Mouse (Mus musculus): ENCODE data around the gene Gm20431.
A peak's percentile ranks its signal among the peaks of the same experiment; 100 is the strongest.
"Not testable (repeated sequence)": the region's sequence is repeated elsewhere in the genome, so short reads cannot be mapped to it uniquely, and the experiment has no call there.

The Gm20431 gene

DNA sequence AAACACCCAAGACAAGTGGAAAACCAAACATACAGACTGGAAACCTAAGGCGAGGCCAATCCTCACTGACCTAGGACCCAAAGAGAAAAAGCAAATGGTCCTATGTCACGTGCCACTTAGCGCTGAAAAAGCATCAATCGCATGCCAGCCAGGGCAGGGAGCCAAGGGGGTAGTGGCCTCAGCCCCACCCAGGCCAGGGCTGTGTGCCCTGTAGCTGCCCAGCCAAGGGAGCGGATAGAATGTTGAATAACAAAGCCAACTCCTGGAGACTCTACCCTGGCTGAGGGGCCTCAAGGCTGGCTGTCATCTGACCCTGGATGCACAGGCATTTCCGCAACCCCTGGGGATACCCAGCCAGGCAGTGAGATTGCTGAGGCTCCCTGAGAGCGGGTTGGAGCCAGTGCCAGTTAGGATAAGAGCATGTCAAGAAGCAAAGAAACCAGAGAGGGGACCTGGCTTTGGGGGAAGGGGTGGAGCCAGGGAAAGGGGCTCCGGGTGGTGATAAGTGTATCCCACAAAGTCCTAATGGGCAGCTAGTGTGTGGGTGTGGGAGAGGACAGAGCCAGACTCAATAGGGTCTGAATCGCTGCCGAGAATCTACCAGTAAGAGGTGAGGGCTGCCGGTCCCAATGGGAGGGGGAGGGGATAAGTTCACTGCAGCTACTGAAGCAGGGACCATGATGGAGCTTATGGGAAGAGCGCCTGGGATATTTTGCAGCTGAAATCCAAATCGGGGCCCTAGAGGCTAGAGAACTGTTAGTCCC lies 1.3 kb downstream of the Gm20431 start:
- no peak for DNase-seq (ENCODE audit: low read depth, low spot score)

DNA sequence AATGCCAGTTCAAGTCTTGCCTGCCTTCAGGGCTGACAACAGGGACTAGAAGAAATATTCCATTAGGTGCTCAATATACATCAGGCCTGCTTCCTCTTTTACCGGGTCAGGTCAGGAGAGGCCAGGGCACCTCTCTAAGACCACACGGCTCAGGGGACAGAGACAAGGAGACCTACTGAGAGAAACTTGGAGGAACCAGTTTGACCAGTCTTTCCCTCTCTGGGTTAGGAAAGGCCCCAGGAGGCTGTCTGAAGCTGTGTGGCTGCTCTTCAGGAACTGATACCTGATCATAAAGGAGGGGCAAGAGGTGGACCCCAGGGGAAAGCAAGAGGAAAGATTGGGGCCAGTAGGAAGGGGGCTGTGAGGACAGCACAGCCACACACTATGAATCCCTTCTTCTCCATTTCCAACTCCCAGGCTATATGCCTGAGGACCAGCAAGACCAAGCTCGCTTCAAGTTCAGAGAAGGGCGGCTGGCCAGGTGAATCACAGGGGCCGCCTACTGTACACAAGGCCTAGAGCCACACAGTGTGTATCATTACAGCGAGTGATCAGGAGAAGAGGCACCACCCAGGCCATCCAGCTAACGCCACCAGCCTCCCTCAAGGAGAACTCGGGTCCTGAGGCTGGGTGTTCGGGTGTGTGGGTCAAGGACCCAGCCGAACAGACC lies 2.0 kb downstream of the Gm20431 start:
- no peak for DNase-seq (ENCODE audit: low read depth, low spot score)

DNA sequence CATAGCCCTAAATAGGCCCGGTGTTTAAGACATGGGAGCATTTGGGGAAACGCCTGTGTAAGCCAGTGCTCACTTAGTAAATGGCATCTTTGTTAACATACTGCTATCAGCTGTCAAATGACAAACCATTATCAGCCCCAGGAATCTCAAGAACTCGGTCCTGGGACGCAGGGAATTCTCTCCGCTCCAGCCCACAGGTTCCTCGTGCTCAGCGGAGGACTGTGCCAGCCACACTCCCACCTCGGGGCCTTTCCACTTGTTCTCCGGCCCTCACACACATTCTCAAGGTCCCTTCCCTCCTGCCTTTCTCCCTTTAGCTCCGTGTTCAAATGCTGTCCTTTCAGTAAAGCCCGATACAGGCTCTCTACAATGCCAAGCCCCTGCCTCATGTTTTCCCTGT lies 2.6 kb downstream of the Gm20431 start:
- no peak for DNase-seq (ENCODE audit: low read depth, low spot score)

DNA sequence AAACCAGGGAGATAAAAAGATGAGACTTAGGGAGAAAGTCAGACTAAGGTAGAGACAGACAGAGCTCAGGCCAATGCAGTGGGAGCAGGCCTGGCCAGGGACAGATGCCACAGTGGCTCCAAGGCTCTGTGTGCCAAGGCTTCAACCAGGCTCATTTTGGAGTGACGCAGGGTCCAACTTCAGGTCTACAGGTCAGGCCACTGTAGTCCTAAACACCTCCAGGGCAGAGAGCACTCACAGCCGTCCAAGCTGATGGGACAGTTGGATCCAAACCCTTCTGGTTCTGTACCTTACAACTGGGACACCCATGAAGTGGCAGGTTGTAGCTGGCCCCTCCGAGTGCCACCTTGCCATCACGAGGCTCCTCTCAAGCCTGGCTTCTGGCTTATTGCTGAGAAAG lies 3.3 kb downstream of the Gm20431 start:
- no peak for DNase-seq (ENCODE audit: low read depth, low spot score)

DNA sequence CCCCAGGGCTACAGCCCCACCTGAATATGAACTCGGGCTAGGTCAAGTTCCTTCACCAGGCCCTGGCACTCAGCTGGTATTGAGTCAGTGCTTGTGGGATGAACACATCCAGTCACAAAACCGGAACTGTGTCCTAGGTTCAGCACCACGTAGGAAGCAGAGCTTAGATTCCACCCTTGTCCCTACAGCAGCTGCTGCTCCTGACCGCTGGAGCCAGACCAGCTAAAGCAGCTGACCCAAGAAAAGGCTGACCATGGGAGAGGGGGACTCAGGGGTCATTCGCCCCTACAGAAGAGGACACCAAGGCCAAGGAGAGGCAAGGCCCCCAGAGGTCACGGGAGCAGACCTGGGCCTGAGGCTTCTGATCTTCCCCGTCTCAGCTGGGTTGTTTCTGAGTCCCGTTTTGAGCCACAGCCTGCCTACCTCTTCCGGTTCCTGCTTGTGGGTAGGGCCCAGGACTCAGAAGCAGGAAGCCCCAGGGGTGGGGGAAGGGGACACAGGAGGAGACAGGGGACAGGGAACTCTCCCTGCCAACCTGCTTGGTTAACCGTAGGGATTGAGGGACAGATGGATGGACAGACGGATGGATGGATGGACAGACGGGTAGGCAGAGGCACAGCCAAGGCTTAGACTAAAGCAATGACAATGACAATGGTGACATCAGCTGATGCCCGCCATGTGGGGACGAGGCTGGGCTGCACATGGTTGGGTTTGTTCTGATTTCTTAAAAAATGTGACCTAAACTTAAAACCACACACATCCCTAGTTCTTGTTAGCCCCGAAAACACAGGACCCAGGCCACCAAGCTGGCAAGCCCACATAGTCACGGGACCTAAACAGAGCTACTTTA lies 4.4 kb downstream of the Gm20431 start:
- DNase-seq (ENCODE audit: low read depth, low spot score): peak; percentile 87

DNA sequence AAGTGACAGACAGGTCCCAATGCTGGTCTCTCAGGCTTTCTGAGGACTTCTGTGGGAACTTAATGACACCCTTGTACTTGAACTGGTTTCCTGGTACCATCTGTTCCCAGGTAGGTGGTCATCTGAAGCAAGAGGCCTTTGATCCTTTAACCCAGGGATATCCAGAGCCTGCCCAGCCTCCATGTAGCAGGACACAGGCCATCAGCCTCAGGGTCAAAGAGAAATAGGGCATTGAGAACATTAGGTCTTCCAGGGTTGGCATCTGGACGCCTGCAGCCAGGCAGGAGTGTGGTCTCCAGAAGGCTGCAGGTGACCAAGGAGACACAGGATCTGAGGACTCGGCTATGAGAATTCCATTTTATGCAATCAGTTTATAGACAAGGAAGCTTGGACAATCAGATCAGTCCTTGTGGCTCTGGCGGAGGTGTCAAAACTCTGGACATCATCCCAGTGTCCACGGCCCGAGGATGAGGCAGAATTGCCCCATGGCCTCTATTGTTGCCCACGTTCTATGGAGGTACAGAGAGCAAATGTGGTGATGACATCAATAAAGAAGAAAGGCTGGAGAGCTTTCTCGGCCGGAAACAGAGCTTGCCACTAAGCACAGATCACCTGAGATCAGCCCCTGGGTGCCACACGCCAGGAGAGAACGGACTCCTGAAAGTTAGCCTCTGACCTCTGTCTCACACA lies 6.2 kb downstream of the Gm20431 start:
- DNase-seq (ENCODE audit: low read depth, low spot score): no peak

DNA sequence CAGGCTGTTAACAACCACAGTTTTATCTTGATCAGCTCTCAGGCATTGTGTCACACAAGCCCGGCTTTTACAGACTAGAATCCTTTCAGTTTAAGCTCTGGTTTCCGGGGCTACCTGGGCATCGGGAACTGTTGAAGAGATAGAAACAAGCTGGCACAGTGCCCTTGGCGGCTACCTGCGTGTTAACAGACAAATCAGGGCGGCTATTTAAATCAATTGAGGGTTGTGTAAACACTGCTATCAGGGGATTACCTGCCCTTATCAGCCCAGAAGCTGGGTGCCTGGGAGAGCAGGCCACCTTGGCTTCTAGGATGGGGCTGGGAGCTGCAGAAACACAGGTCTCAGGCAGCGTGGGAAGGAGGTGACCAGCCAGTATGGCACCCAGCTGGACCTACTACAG lies 8.6 kb downstream of the Gm20431 start:
- DNase-seq (ENCODE audit: low read depth, low spot score): no peak

DNA sequence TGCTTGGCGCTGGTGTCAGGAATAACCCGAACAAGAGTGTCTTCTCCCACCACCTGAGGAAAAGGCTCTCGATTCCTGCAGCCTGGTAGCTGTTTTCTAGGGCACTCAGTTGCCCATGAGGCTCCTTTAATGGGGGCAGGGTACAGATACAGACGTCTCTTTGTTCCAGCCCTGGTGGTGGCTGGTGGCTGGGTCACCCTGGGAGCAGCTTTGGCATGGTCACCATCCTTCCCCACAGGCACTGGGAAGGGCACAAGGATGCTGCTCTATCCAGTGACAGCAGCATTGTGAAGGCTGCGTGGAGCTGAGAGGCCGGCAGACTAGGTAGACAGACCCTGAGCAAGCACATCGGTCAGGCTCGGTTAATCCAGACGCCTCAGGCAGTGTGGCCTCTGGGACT lies 9.7 kb downstream of the Gm20431 start:
- no peak for DNase-seq (ENCODE audit: low read depth, low spot score)

DNA sequence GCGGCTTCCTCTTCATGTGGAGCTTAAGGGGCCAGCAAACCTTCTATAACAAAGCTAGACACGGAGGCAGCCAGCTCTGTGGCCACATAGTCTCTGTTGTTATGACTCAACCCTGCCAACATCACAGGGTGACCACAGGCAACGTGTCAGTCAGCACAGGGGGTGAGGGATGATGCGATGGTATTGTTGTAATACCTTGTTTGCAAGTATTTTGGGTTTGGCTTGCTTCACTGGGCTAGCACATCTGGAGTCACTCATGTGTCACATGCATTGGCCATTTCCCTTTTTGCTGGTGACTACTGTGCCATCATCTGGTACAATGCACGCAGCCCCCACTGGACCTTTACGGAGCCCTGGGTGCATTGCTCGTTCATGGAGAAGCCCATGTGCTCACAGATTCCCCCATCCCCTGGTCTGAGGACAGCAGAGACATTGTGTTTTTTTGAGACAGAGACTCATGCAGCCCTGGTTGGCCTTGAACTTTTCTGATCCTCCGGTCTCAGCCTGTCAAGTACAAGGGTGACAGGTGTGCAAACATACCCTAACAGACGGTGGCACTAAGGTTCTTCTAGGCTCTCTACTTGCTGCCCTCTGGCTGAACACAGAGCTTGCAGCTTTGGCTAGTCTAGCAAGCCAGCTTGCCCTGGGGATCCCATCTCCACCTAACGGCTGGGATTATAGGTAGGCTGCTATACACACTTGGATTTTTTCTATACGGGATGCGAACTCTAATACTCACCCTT lies 11.8 kb downstream of the Gm20431 start:
- peak; percentile 96 for DNase-seq (ENCODE audit: low read depth, low spot score)

DNA sequence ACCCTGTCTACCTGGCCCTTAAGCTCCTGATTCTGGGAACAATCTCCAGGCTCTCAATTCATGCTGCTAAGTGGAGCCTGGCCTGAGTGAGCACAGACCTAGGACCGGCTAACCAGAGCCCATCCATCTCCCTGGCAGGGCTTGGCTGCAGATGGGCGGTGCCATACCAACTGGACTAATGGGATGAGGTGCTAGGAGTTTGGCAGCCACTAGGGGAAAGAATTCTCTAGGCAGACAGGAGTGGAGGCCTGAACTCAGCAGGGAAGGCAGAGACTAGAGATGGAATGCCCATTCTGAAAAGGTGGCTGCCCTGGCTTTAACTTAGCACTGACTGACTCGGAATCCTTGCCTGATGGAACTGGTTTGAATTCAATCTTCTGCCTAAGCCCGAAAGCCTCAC lies 14.9 kb downstream of the Gm20431 start:
- DNase-seq (ENCODE audit: low read depth, low spot score): no peak

DNA sequence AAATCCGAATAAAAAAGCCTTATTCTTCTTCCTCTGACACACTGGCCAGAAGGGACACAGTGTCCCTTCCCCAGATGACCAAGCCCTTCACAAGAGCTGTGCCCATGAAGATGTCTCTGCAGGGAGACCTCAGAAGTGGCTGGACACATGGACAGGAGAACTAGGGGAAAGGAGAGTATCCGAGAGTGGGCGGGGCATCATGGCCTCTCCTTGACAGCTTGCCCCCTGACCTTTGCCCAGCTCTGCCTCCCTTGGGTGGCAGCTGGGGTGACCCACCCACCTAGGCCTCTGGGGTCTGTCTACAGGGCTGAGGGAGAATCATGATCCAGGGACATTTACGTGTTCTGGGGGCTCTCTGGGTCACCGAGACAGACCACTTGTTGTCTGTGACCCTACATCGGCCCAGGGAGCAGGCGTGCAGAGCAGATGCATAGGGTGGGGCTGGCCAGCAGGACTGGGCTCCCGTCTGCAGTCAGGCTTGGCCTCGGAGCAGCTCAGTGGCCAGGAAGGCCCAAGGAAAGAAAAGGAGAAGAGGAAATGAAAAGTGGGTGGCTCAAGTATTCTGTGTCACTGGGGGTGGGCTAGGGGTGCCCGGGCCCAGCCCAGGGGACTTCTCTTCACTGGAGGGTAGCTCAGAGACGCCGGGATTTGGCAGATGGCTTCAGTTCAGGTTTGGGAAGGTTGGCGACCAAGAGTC lies 17.8 kb downstream of the Gm20431 start:
- DNase-seq (ENCODE audit: low read depth, low spot score): not testable (repeated sequence)

DNA sequence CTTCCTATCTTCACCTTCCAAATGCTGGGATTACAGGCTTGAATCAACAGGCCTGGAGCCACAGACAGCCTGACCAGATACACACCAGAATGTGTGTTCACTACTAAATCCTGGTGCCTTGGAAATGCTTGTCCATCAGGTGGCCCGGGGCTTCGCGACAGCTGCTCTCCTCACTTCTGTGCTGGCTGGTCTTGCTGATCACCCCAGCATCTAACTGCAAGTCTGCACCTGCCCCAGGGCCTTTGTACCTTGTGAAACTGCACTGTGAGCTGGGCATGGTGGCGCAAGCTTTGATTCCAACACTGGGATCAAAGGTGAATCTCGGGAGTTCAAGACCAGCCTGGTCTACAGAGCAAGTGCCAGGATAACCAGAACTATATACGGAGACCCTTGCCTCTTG lies 19.1 kb downstream of the Gm20431 start:
- DNase-seq (ENCODE audit: low read depth, low spot score): no peak

DNA sequence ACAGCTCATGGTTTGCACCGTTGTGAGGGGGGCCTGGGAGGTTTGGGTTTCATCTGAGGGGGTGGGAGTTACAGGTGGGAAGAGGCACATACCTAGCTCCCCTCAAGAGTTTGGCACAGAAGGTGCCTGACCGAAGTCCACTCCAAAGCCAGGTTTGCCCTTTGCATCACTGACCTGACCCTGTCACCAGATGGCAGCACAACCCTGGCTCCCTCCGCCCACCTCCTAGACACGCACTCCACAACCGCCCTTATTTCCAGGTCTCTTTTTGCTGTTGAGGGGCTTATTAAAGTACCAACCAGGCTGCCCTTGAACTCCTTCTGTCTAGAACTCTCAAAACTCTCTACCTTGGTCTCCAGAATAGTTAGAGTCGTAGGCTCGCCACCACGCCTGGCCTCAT lies 20.0 kb downstream of the Gm20431 start:
- DNase-seq (ENCODE audit: low read depth, low spot score): peak; percentile 73

DNA sequence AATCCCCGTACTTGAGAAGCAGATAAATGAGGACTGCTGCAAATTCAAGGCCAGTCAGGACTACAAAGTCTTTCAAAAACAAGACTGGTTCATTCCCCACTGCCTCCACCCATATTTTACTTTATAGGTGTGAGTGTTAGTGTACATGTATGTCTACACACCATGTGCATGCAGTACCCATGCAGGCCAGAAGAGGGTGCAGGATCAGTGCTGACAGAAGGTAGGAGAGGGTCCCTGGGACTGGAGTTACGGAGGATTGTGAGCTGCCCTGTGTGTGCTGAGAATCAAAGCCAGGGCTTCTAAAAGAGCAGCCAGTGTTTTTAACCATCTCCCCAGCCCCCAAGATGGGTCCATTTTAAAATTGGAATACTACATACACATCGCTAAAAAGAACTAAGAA lies 21.0 kb downstream of the Gm20431 start:
- peak; percentile 64 for DNase-seq (ENCODE audit: low read depth, low spot score)

DNA sequence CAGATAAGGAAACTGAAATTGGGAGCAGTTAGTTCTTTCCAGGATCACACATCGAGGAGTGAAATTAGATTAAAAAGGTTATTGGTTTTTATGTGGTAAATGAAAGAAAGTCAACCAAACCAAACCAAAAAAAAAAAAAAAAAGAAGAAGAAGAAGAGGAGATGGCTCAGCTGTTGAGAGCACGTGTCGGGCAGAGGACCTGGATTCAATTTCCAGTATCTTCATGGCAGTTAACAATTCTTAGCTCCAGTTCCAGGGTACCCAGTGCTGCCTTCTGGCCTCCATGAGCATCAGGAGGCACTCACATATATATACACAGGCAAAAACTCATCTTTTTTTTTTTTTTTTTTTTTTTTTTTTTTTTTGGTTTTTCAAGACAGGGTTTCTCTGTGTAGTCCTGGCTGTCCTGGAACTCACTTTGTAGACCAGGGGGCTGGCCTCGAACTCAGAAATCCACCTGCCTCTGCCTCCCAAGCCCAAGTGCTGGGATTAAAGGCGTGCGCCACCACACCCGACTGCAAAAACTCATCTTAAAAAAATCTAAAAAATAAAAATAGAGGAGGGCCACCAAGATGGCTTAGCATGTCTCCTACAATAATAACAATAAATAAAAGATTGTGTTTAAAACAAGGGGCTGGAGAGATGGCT lies 26.3 kb downstream of the Gm20431 start:
- no peak for DNase-seq (ENCODE audit: low read depth, low spot score)

DNA sequence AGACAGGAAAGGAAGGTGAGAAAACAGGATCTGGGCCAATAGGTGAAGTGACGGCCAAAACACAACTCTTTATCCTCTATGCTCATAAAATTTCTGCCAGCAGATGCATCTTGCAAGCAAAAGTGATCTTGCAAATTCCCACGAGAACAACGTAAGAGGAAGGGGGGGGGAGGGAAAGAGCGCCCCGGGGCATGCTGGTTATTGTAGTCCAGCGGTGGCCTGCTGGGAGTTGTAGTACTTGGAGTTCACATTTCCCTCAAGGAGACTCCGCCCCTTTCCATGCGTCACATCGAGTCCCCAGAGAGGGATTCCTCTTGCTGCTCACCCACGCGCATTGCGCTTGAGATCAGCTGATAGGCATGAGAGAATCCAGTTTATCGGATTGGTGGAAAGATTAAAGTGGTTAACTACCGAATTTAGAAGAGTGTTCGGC lies 26.9 kb downstream of the Gm20431 start:
- peak; percentile 99 for DNase-seq (ENCODE audit: low read depth, low spot score)

DNA sequence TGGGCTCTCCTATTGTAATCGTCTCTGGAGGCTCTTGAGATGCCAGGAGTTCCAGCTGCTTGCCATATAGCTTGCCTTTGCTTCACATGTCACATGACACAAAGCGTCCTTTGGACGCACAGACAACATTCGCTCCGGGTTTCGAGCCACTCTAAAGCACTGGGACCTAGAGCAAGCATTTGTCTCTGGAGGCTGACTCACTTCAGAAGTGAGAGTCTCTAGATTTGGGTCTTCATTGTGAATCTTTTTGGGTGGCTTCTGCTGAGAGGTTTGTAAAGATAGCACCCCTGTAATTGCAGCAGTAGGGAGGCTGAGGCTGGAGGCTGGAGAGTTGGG lies 27.8 kb downstream of the Gm20431 start:
- peak; percentile 76 for DNase-seq (ENCODE audit: low read depth, low spot score)

DNA sequence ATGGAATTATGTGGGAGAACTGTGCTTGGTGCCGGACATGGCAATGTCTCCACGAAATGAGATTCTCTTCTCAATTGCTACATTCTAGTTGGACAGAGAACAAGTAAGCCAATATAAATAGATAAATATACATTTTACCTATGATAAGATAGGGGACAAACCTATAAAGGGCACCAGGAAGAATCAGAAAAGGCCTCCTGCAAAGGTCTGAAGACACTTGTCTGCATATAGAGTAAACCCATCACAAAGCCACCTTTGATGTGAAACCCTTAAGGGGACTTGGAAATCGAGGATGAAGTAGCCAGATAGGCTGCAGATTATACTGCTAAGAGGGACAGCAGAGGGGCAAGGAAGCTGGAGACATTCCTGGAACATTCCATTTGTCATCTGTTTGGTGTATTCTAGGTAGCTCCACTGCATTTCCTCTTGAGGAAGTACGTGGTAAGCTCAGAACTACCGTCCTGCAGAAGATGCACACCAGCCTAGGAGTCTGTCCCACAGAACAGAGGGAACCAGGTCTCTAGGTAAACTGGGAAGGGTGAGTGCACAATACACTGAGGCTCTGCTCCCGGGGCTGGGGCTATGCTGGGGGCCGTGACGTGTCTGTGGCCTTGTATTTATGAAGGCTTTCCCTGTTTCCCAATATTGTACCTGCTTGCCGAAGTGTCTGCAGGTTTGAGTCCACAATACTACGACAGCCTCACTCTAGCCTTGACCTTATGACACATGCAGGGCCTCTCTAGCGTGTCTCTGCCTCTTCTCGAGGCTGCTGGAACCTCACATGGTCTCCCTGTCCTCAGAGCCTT lies 28.4 kb downstream of the Gm20431 start:
- peak; percentile 56 for DNase-seq (ENCODE audit: low read depth, low spot score)

Data from A20 (cell line).